Mouse (Mus musculus): Measurements from ENCODE around the gene Mrgprd. TPM values are rescaled to one million over a fixed set of nuclear protein-coding genes. Genes with fewer than 3 reads are reported as not detected.

The Mrgprd gene
- not detected in 2 replicates for polyA plus RNA-seq (2014; fragmentation: Nextera tagmentation; extraction: Ambion mirVana)

DNA sequence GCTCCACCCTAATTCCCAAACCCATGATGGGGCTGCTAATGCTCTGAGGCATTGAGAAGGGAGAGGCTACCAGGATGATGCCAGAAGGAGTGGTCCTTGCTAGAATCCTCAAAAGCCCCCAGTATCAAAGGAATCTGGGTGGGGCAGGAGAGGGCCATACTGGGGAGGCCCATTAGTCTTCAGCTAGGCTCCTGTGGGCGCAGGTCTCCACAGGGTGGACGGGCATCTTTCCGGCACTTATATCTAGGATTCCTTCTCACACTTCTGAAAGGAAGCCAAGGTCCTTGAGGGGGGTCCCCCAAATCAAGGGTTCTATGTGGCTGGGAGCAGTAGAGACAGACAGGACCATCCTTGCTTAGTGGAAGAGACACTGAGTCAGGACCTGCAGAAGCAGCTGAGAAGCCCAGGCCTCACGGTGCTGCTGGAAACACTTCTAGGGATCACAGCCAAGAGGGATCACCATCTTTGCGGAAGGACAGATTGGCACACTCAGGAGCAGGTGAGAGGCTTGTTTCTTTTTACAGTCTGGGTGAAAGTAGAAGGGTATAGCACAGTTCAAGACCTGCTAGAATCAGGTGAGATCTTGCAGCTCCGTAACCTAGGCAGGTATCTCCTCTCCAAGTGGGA is at the start of gene Mrgprd:
TSS of gene Mrgprd (plus strand) at position 51 of the 627 bp plus-strand sequence.
- Histone ChIP-seq H3K9ac (ENCODE audit: low read length) (no peak within 1 kb of the TSS), H3K27me3 (ENCODE audit: control insufficient read depth, insufficient read depth, low read length) (no peaks in the 10 kb centered on the region), H3K9me3 (ENCODE audit: control insufficient read depth, low read length) (no peaks in the 10 kb centered on the region), H3K4me1 (replicated peaks; ENCODE audit: control insufficient read depth, insufficient read depth, low read length) (no peaks in the 10 kb centered on the region), H3K27ac (ENCODE audit: low read depth, low read length) (no peak within 1 kb of the TSS), H3K4me3 (ENCODE audit: low read depth, low read length) (no peak within 1 kb of the TSS), H3K4me2 (ENCODE audit: low read depth, low read length, severe bottlenecking) (no peak within 1 kb of the TSS), H3K36me3 (ENCODE audit: control insufficient read depth, insufficient read depth, low read length) (no peaks in the 10 kb centered on the region)
- WGBS: 89% methylated on average over 6 of the region's 6 CpGs
- DNase-seq (ENCODE audit: low spot score) (no peak), ATAC-seq (replicated peaks; ENCODE audit: low FRiP score) (no peak)

GRCm38 (mm10) chr7:145266011-145266410 is 48.6 kb upstream of the Mrgprd start:
- no peak overlapping the region for H3K27ac ChIP-seq (ENCODE audit: low read depth, low read length)
- no peak overlapping the region for H3K4me3 ChIP-seq (ENCODE audit: low read depth, low read length)
- no peak overlapping the region for H3K9ac ChIP-seq (ENCODE audit: low read length)
- no peaks in the 10 kb centered on the region for H3K4me1 ChIP-seq (replicated peaks; ENCODE audit: control insufficient read depth, insufficient read depth, low read length)
- no peaks in the 10 kb centered on the region for H3K9me3 ChIP-seq (ENCODE audit: control insufficient read depth, low read length)
- H3K4me2 ChIP-seq (ENCODE audit: low read depth, low read length, severe bottlenecking): no peak overlapping the region
- ATAC-seq (replicated peaks; ENCODE audit: low FRiP score): no peak
- no peaks in the 10 kb centered on the region for H3K27me3 ChIP-seq (ENCODE audit: control insufficient read depth, insufficient read depth, low read length)
- no peak for DNase-seq (ENCODE audit: low spot score)
- WGBS: 95% methylated on average over 2 of the region's 2 CpGs
- H3K36me3 ChIP-seq (ENCODE audit: control insufficient read depth, insufficient read depth, low read length): no peaks in the 10 kb centered on the region

DNA sequence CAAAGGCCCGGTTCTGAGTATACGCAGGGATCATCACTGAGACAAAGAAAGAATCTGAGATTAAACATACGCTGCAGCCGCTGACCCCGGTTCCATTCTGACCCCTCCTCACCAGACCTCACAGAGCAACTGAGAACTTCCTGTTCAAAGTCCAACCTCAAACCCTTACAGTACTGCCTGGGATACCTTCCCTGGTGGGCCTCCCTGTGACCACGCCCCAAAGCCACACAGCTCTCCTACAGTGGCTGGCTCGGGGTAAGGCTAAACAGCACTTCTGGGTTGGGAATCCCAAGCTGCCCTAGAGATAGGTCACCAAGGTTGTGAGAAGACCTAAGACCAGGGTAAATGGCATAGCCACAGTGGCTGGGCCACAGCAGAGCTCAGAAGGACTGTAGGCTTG is 45.7 kb upstream of the Mrgprd start:
- H3K36me3 ChIP-seq (ENCODE audit: control insufficient read depth, insufficient read depth, low read length): no peaks in the 10 kb centered on the region; the same call in none of the 2 replicates

DNA sequence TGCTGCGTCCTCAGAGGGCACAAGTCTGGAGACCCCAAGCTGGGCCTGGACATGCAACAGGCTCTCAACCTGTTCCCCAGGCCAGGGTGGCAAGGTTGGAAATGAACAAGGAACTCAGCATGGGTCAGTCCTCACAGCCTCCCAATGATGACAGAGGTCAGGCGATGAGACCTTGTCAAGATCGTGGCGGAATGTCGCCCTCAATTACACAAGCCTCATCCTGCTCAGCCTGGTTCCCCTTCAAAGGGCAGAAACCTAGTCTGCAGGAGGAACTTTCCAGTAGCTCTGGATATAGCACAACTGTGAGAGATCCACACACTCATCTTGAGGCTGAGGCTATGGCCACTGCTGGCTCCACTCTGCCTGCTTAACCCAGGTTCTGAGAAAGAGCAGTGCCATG is 43.7 kb upstream of the Mrgprd start:
- Histone ChIP-seq H3K27me3 (ENCODE audit: control insufficient read depth, insufficient read depth, low read length) (no peaks in the 10 kb centered on the region), H3K4me2 (ENCODE audit: low read depth, low read length, severe bottlenecking) (no peak overlapping the region), H3K4me1 (replicated peaks; ENCODE audit: control insufficient read depth, insufficient read depth, low read length) (no peaks in the 10 kb centered on the region), H3K36me3 (ENCODE audit: control insufficient read depth, insufficient read depth, low read length) (no peaks in the 10 kb centered on the region; the same call in none of the 2 replicates), H3K9me3 (ENCODE audit: control insufficient read depth, low read length) (no peaks in the 10 kb centered on the region), H3K9ac (ENCODE audit: low read length) (no peak overlapping the region), H3K4me3 (ENCODE audit: low read depth, low read length) (no peak overlapping the region), H3K27ac (ENCODE audit: low read depth, low read length) (no peak overlapping the region)
- 94% methylated on average over 5 of the region's 5 CpGs for WGBS
- ATAC-seq (replicated peaks; ENCODE audit: low FRiP score) (no peak), DNase-seq (ENCODE audit: low spot score) (no peak)

More for the DNA sequence above, 45.7 kb upstream of the Mrgprd start:
- H3K4me3 ChIP-seq (ENCODE audit: low read depth, low read length): no peak overlapping the region
- WGBS: 91% methylated on average over 7 of the region's 7 CpGs
- H3K27ac ChIP-seq (ENCODE audit: low read depth, low read length): no peak overlapping the region
- H3K4me1 ChIP-seq (replicated peaks; ENCODE audit: control insufficient read depth, insufficient read depth, low read length): no peaks in the 10 kb centered on the region
- no peak overlapping the region for H3K9ac ChIP-seq (ENCODE audit: low read length)
- no peaks in the 10 kb centered on the region for H3K27me3 ChIP-seq (ENCODE audit: control insufficient read depth, insufficient read depth, low read length)
- H3K4me2 ChIP-seq (ENCODE audit: low read depth, low read length, severe bottlenecking): no peak overlapping the region
- H3K9me3 ChIP-seq (ENCODE audit: control insufficient read depth, low read length): no peaks in the 10 kb centered on the region
- DNase-seq (ENCODE audit: low spot score) (no peak), ATAC-seq (replicated peaks; ENCODE audit: low FRiP score) (no peak)

- Histone ChIP-seq H3K36me3 (ENCODE audit: control insufficient read depth, insufficient read depth, low read length) (peaks cover 2% of the 10 kb centered on the region), H3K27me3 (ENCODE audit: control insufficient read depth, insufficient read depth, low read length) (no peaks in the 10 kb centered on the region), H3K4me2 (ENCODE audit: low read depth, low read length, severe bottlenecking) (no peak overlapping the region), H3K9ac (ENCODE audit: low read length) (no peak overlapping the region), H3K4me1 (replicated peaks; ENCODE audit: control insufficient read depth, insufficient read depth, low read length) (no peaks in the 10 kb centered on the region), H3K4me3 (ENCODE audit: low read depth, low read length) (no peak overlapping the region), H3K9me3 (ENCODE audit: control insufficient read depth, low read length) (no peaks in the 10 kb centered on the region), H3K27ac (ENCODE audit: low read depth, low read length) (no peak overlapping the region)
- WGBS: 89% methylated on average over 3 of the region's 3 CpGs
- ATAC-seq (replicated peaks; ENCODE audit: low FRiP score) (no peak), DNase-seq (ENCODE audit: low spot score) (no peak)
These were observed 39.1 kb upstream of the Mrgprd start for GRCm38 (mm10) chr7:145275488-145275887.

GRCm38 (mm10) chr7:145281396-145281795 is 33.2 kb upstream of the Mrgprd start:
- H3K4me3 ChIP-seq (ENCODE audit: low read depth, low read length): no peak overlapping the region
- H3K4me1 ChIP-seq (replicated peaks; ENCODE audit: control insufficient read depth, insufficient read depth, low read length): no peaks in the 10 kb centered on the region
- no peak overlapping the region for H3K4me2 ChIP-seq (ENCODE audit: low read depth, low read length, severe bottlenecking)
- H3K36me3 ChIP-seq (ENCODE audit: control insufficient read depth, insufficient read depth, low read length): peaks cover 1% of the 10 kb centered on the region
- no peak for DNase-seq (ENCODE audit: low spot score)
- no peaks in the 10 kb centered on the region for H3K9me3 ChIP-seq (ENCODE audit: control insufficient read depth, low read length)
- 85% methylated on average over 4 of the region's 4 CpGs for WGBS
- no peak overlapping the region for H3K9ac ChIP-seq (ENCODE audit: low read length)
- no peaks in the 10 kb centered on the region for H3K27me3 ChIP-seq (ENCODE audit: control insufficient read depth, insufficient read depth, low read length)
- no peak for ATAC-seq (replicated peaks; ENCODE audit: low FRiP score)
- H3K27ac ChIP-seq (ENCODE audit: low read depth, low read length): no peak overlapping the region

DNA sequence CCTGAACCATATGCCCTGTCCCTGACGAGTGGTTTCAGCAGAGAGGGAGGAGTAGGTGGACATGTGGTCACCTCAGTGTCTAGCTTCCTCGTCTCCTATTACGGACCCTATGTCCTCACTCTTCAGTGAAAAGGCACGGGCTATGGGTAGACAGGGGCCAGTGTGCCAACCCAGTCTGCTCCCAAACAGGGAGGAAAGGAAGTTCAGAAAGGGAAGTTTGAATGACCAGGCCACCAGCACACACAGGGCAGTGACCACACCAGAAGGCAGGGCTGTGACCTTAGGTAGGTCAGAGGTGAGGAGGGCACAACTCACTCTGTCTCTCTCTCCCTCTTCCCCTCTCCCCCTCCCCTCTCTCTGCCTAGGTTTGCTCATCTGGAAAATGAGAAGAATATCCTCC is 31.6 kb upstream of the Mrgprd start:
- H3K9ac ChIP-seq (ENCODE audit: low read length): peak overlapping the region; percentile 55
- H3K27me3 ChIP-seq (ENCODE audit: control insufficient read depth, insufficient read depth, low read length): no peaks in the 10 kb centered on the region
- DNase-seq (ENCODE audit: low spot score): no peak
- H3K4me3 ChIP-seq (ENCODE audit: low read depth, low read length): peak overlapping the region; percentile 48
- 0 out of 2 replicates have a peak, but pooled peaks have one; percentile 3 for ATAC-seq (replicated peaks; ENCODE audit: low FRiP score)
- H3K36me3 ChIP-seq (ENCODE audit: control insufficient read depth, insufficient read depth, low read length): no peaks in the 10 kb centered on the region; the same call in 1 of the 2 replicates
- no peaks in the 10 kb centered on the region for H3K4me1 ChIP-seq (replicated peaks; ENCODE audit: control insufficient read depth, insufficient read depth, low read length)
- 58% methylated on average over 4 of the region's 4 CpGs for WGBS
- peak overlapping the region; percentile 58 for H3K4me2 ChIP-seq (ENCODE audit: low read depth, low read length, severe bottlenecking)
- no peaks in the 10 kb centered on the region for H3K9me3 ChIP-seq (ENCODE audit: control insufficient read depth, low read length)
- no peak overlapping the region for H3K27ac ChIP-seq (ENCODE audit: low read depth, low read length)

- DNase-seq (ENCODE audit: low spot score) (peak; percentile 96), ATAC-seq (replicated peaks; ENCODE audit: low FRiP score) (peak; percentile 93)
- Histone ChIP-seq H3K9ac (ENCODE audit: low read length) (peak within 1 kb of the TSS; percentile 55), H3K27me3 (ENCODE audit: control insufficient read depth, insufficient read depth, low read length) (no peaks in the 10 kb centered on the region), H3K4me3 (ENCODE audit: low read depth, low read length) (peak within 1 kb of the TSS; percentile 48), H3K4me2 (ENCODE audit: low read depth, low read length, severe bottlenecking) (peak within 1 kb of the TSS; percentile 58), H3K27ac (ENCODE audit: low read depth, low read length) (no peak within 1 kb of the TSS), H3K4me1 (replicated peaks; ENCODE audit: control insufficient read depth, insufficient read depth, low read length) (no peaks in the 10 kb centered on the region), H3K36me3 (ENCODE audit: control insufficient read depth, insufficient read depth, low read length) (no peaks in the 10 kb centered on the region; the same call in 1 of the 2 replicates), H3K9me3 (ENCODE audit: control insufficient read depth, low read length) (no peaks in the 10 kb centered on the region)
- 5% methylated on average over 18 of the region's 18 CpGs for WGBS
These were observed 31.0 kb upstream of the Mrgprd start, which contains the start of gene Tpcn2 for GRCm38 (mm10) chr7:145283487-145284187. TSS of gene Tpcn2 (minus strand) at chr7:145284011.

Measured in forebrain, embryonic 11.5 days (tissue).